Mouse (Mus musculus): Measurements from ENCODE around the gene Gm10375.
"Not testable (repeated sequence)": the region's sequence is repeated elsewhere in the genome, so short reads cannot be mapped to it uniquely, and the experiment has no call there.

Gm10375 gene

DNA sequence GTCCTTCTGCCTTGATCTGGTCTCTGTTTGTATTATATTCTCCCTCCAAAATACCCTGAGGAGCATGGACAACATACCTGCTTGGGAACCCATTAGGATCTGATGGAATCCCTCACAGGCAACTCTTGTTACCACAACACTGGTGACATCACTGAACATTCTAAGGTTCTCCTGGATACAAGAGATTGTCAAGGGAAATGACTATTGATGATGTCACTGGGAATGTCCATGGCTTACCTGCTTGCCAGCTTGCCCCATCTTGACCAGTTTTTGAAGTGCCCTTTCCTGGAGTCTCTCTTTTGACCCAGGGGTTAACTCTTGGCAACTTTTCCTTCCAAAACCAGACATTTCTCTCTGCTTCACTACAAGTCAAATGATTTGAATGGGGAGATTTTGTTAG, at the start of gene Gm10375:
TSS of gene Gm10375 (minus strand) at position 101 of the 400 bp plus-strand sequence.
- DNase-seq (ENCODE audit: low spot score): not testable (repeated sequence)

DNA sequence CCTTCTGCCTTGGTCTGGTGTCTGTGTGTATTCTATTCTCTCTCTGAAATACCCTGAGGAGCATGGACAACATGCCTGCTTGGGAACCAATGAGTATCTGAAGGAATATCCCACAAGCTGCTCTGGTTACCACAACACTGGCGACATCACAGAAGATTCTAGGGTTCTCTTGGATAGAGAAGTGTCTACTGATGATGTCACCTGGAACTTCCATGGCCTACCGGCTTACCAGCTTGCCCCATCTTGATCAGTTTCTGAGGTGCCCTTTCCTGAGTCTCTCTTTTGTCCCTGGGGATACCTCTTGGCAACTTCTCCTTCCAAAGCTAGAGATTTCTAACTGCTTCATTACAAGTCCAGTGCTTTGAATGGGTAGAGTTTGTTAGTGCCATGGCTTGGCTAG, 28.8 kb downstream of the Gm10375 start, which contains the start of gene Gm17654:
TSS of gene Gm17654 (minus strand) at position 101 of the 400 bp plus-strand sequence.
- DNase-seq (ENCODE audit: low spot score): not testable (repeated sequence)

DNA sequence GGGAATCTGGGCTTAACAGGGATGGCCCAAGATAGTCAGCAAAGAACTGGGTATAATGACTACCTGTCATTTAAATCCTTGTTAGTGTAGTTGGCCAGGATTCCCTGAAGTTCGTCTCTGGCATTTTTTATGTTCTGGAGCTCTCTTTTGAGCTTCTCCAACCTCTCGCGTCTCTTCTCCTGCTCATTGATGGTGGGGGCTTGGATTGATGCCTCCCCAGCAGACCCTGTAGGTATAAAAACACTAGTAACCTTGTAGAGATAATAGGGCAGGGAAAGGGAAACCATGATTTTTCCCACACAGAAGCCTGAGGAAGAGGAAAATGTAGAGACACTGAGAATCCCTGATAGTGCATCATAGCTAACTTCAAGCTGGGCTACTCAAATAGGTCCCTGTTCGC, 29.8 kb downstream of the Gm10375 start:
- DNase-seq (ENCODE audit: low spot score): not testable (repeated sequence)
